Mouse (Mus musculus) stomach, postnatal 0 days (tissue): ENCODE data around the gene Cpeb4.

Experiments used
- CTCF ChIP-seq: IDR thresholded peaks from 2 replicates; pipeline ENCODE4 v1.5.1; 2016; ENCODE audit warnings: antibody characterized with exemption, low read depth, mild to moderate bottlenecking, moderate library complexity
- EP300 ChIP-seq: optimal IDR thresholded peaks from 2 replicates; pipeline ENCODE3; 2016; ENCODE audit warnings: antibody characterized with exemption

GRCm38 (mm10) chr11:31965256-31966134 is 93.5 kb downstream of the Cpeb4 start, which contains the start of gene 4930524B15Rik:
- TF ChIP-seq CTCF, result no peak
- no peak for TF ChIP-seq EP300
